Mouse (Mus musculus) layer of hippocampus, postnatal 14 days (tissue): ENCODE measurements around the gene Bcat2. TPM values are rescaled to one million over a fixed set of nuclear protein-coding genes. Genes with fewer than 3 reads are reported as not detected.

ENCODE experiments used
- DNase-seq, 2 experiments: peaks; one replicate each; pipeline ENCODE4 v3.0.0; 2021 to 2022; ENCODE audit warnings: low spot score in 2 of 2, mixed read lengths in 1 of 2
- total RNA-seq, 2 experiments: library from RNA; stranded (reverse); gene quantifications; 2 replicates each; pipeline ENCODE4 v1.2.3; 2021

The Bcat2 gene
- total RNA-seq, 2 experiments from 2014 or later = 21.4 to 27.2 TPM

DNA sequence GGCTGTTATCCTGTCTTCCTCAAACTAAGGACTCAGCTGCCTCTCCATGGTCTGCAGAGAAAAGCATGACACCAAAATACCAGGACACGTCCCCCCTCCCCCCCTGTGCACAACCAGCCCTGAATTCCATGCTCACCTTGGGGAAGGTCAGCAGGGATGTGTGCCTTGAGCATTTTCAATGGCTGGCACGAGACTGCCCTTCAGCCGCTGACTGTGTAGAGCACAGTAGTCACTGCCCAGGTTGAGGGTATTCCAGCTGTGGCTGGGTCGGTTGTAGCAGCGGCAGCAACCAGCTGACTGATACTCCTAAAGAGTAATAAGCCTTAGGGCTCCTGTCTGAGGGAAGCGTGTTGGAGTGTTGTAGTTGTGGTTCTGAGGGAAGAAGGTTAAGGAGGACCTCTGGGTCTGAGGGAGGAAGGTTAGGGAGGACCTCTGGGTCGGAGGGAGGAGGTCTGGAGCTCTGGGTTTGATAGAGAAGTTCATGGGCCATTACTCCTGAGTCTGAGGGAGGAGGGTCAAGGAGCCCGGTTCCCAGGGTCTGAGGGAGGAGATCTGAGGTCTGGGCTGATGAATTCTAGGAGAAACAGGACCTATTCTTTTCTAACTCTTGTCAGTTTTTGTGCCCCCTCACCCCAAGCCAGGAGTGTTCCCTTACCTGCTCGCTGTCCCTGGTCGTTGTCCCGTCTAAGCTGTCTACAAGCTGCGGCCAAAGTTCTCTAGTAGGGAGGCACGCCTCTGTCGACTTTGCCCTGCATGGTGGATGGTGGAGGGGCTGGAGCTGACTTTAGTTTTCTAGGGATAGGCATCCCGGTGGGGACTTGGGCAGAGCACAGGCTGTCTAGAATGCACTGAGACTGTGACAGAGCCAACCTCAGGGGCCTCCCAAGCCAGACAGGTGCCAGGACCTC is 4.8 kb downstream of the Bcat2 start:
- no peak for DNase-seq

DNA sequence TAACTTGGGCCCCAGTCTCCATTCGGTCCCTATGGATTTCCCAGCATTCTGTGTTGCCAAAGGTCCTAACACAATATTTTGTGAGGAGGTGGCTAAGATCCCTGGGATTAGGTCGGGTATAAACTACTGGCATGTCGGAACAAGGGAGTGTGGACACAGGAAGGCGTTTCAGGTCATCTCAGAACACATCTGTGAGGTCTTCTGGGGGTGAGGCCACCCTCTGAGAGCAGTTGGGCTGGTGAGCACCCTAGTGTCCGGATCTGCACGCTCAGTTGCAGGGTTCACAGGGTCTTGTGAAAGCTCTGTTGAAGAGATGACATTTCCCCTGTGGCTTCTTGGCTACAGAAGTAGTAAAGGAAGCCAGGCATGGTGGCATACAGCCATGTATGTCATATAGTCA is 16.0 kb downstream of the Bcat2 start:
- no peak for DNase-seq

DNA sequence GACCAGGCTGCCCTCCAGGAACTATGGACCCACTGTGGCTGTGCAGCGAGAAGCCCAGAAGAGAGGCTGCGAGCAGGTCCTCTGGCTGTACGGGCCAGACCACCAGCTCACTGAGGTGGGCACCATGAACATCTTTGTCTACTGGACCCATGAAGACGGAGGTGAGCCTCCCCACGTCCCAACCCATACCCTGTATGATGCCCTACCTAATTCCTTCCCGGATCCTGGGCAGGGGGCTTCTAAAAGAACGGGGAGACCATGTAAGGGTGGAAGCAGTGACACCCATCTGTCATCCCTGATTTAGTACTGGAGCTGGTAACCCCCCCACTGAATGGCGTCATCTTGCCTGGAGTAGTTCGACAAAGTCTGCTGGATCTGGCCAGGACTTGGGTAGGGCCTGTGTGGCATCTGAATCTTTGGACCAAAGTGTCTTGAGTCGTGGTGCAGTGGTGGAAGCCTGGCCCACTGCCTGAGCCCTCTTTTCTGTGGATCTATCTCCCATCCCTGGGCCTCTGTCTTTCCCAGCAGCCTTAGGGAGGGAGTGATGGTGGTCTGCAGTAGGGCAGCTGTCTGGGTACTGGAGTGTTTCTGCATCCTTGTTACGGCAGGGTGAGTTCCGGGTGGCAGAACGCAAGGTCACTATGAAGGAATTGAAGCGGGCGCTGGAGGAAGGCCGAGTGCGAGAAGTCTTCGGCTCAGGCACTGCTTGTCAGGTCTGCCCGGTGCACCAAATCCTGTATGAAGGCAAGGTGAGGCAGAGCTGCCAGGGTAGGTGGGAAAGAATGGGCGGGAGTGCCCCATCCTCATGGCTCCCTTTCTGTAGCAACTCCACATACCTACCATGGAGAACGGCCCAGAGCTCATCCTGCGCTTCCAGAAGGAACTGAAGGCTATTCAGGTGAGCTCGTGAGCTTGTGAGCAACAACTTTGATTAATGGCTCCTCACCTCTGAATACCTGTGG is 18.0 kb downstream of the Bcat2 start:
- DNase-seq = no peak

DNA sequence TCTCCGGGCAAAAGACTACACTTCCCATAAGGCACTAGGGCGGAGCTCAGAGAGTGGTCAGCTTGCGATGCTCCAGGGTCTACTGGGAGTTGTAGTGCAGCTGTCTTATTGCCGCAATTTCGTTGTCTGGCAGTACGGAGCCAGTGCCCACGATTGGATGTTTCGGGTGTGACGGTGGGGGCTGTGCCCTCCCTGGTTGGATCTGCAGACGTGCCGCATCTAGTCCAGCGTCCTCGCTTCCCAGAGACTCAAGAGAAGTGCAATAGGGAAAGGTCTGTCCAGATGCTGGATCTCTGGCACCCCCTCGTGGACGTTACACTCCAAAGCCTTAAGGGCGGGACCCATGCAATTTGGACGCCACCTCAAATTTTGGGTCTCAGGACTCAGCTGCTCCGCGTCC is 19.2 kb downstream of the Bcat2 start:
- peak; percentile 93 to 98 for DNase-seq

DNA sequence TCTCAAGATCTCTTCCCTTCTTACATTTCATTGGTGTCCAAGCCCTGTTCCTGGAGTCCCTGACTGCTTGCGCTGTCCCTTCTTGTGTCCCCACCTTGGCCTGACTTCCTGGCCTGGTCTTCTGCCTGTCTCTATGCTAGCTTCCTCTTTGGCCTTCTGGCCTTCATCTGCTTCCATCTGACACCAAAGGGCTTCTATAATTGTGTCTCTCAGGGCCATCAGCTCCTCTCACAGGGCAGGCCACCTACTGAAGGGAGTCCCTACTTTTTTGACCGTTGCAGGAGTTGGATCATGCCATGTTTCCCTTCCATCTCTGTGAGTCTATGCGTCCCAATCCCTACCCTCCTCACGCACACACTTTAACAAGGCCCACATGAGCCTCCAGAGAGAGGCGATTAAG is 19.9 kb downstream of the Bcat2 start:
- DNase-seq = no peak

DNA sequence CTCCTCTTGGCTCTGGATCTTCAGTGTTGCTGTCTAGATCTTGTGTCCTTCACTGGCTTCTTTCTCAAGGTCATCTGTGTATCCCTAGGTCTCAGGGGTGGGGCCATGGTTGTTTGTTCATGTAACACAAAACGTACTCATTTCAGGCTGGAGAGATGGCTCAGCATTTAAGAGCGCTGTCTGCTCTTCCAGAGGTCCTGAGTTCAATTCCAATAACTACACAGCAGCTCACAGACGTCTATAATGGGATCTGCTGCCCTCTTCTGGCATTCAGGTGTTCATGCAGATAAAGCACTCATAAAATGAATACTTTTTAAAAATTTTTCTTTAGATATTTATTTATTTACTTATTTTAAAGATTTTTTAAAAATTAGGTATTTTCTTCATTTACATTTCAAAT is 20.9 kb downstream of the Bcat2 start:
- no peak for DNase-seq

DNA sequence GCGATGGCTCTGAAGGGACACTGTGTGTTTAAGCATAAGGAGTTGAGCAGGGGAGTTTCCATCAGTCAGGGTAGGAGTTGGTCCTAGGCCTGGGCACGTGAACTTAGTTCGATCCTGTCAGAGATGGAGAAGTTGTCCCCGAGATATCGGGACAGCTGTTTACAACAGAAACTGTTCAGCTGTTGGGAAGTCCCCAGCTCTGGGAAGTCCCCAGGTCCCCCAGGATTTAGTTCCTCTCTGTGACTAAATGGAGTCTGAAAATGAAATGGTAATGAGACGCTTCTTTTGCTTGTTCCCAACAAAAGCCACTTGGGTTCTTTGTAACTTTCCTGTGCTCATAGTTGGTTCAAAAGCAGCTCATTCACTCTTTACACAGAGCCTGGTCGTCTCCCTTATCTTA is 21.9 kb downstream of the Bcat2 start:
- DNase-seq = no peak

DNA sequence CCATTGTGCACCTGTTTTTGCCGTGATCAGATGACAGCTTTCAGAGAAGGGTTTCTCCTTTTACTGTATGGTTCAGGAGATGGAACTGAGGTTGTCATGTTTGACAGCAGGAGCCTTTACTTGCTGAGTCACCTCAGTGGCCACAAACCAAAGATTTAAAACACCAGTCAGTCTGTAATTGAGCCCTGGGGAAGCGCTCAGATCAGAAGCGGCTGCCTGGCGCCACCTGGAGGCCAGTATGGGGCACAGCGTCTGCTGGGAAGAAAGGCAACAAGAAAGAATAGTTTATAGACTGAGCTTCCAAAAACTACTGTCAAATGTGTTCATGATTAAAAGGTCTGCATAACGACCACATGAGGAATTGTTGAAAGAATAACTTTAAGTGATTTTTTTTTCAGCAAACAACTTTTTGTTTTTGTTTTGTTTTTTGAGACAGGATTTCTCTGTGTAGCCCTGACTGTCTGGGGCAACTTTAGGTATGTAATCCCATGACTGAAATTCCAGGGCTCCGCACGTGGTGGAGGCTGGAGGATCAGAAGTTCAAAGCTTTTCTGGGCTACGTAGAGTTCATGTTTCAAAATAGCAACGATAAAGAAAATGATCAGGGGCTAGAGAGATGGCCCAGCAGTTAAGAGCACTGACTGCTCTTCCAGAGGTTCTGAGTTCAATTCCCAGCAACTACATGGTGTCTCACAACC is 23.3 kb downstream of the Bcat2 start:
- peak; percentile 66 to 80 for DNase-seq

DNA sequence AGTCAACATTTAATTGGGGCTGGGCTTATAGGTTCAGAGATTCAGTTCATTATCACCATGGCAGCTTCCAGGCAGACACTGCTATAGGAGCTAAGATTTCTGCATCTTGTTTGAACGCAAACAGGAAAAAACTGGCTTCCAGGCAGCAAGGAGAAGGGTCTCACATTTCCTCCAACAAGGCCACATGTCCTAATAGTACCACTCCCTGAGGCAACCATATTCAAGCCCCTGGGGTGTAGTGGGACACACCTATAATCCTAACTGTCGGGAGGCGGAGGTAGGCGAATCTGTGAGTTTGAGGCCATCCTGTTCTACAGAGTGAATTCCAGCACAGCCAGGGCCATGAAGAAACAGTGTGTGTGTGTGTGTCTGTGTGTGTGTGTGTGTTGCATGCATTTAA is 25.2 kb downstream of the Bcat2 start:
- DNase-seq = no peak

DNA sequence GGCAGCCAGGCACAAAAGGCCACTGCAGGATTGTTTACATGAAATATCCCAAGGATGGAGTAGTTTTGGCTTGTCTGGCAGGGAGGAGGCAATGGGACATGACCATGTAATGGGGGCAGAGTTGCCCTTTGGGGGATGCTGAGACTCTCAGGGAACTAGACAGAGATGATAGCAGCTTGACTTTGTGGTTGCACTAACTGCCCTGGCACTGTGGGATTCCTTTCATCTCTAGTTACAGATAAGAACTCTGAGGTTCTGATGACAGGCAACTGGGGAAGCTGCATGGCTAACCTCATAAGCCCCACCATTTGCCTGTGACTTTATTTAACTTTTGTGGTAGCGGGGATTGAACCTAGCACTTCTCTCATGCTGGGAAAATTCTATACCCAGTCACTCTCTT is 26.2 kb downstream of the Bcat2 start:
- no peak for DNase-seq

DNA sequence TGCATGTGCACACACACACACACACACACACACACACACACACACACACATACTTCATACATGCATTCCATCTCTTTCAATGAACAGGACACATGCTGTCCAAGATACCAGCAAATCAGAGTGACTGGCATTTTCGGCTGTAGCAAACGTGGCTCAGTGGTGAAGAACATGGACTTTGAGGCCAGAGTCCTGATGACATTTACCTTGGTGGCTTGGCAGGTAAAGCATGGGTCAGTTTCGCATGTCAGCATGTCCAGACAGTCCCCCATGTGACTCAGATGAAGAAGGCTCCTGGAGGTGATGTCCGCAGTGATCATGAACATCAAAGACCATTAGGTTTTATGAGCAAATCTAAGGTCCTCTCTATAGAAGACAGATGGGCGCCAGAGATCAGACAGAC is 27.1 kb downstream of the Bcat2 start:
- no peak for DNase-seq

DNA sequence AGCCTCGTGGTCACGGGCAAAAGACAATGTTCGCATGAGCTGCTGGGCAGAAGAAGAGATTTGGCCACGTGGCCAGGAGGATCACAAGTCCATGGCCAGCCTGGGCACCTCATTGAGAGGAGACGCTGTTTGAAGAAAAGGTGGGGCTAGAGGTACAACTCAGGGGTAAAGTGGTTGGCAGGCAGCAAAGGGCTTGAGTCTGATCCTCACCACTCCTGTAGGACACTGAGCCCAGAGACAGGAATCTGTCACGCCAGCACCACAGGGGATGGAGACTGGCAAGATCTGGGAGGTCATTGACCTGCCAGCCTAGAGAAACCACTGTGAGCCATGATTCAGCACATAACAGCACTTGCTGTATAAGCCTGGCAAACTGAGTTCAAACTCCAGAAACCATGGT is 27.6 kb downstream of the Bcat2 start:
- no peak for DNase-seq

DNA sequence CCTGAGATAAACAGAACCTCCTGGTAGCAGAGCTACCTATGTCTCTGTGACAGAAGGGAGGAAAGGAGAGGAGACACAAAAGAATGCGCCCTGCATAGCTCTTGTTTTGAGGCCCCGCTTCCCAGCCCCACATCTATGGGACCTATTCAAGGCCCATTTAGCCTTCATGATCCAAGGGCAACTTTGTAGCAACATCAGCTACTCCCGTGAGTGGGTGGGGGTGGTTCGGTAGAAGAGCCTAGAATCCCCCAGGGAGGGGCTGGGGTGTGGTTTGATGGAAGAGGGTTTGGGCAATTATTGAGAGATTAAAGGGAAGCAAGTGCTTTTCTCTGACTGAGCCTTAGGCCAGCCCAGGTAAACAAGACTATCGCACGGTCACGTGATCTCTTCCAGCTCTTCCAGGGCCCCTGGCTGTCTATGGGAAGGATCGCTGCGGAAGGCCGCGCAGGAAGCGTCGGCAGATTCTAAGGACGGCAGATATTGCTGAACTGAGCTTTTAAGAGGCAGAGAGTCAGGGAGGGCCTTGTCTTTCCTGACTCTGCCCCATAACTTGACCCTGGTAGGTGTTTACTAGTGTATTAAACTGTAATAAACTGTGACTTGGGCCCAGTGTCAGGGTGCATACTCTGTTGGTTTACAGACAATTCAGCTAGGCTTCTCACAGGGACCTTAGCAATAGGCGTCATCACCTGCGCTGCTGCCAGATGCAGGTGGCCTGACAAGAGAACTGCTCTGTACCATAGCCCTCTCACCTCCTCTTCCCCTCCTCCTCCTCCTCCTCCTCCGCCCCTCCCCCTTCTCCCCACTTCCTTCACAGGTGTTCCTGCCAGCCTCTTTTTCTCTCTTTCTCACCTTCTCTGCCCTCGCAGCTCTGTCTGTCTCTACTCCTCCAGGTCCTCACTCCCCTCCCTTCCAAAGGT is 29.3 kb downstream of the Bcat2 start:
- DNase-seq = no peak

DNA sequence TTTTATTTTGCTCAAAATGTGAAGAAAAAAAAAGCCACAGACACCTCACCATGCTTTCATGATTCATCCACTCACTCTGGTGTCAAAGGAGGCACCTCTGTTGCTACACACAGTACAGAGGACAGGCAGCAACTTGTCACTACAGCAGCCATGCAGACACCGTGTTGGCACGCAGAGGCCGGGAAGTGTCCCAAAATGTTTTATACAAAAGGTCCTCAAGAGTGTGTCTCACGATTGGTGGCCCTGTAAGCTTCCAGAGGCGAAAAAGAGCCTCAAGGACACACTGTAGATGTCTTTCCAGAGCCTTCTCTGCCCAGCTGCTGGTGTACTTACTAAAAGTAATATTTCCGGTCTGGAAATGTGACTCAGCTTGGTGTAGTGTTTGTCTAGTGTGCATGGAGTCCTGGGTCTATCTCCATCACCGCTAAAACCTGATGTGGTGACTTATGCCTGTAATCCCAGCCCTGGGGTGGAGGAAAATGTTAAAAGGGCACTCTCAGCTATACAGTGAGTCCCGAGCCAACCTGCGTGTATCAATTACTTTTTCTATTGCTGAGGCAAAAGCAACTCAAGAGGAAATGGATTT is 35.8 kb downstream of the Bcat2 start:
- DNase-seq = no peak

DNA sequence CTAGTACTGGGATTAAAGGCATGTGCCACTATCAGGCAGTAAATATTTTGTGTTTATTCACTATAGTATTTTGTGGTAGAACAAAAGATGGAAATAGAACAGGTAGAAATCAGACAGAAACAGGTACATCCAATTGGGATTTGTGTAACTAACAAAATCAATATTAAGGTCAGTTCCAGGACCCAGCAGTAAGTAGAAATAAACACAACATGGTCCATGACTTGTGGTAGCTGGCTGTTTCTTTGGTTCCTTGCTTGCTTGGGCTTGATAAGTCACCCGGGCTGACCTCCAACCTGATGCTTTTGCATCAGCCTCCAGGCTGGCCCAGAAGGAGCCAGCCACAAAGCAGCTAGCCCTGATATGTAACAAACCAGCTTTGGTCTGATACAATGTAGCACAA is 39.6 kb downstream of the Bcat2 start:
- no peak for DNase-seq

DNA sequence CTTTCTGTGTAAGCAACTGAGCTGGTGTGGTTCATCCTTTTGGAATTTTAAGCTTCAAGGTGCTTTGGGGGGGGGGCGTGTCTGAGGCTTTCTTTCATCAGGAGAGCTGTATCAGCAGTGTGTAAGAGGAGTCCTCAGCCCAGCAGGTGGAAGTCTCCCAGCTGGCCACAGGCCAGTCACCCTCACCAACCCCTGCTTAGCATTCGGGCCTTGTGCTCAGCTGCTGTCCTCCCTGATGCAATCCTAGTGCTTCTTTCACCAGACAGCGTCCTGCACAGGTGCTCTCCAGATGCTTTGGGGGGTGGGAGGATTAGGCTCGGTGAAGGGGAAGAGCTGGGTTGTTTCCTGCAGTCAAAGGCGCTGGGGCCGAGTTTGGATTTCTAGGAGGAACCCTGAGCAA is 46.3 kb downstream of the Bcat2 start:
- DNase-seq = no peak

DNA sequence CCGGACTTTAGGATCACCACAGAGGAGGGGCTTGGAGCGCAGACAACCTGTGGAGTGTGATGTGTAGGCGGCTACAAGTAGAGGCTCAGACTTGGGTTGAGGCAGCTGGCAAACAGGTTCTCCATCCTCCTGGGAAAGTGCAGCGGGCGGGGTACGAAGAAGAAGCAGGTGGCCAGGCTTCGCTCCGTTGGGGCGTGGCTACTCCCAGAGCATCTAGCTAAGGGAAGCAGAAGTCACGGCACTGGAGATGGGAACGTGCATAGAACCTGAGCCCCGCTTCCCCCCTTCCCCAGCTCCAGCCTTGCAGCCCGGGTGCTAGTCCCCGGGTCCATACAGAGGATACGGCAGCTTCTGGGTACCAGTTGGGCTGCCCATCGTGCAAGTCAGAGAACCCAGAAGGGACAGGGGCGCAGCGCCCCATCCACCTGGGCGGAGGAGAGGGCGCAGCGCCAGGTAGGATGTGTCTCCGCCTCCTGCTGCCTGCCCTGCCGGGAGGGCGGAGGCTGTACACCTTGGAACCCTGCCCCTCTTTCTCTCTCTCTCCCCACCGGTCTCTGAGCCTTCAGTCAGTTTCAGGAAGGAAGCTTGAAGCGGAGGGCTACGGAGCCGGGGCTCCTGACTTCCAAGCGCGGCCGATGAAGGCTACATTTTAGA is 47.2 kb downstream of the Bcat2 start, which contains the start of gene Fut1:
TSS of gene Fut1 (plus strand) at position 248 of the 654 bp plus-strand sequence.
- no peak for DNase-seq

DNA sequence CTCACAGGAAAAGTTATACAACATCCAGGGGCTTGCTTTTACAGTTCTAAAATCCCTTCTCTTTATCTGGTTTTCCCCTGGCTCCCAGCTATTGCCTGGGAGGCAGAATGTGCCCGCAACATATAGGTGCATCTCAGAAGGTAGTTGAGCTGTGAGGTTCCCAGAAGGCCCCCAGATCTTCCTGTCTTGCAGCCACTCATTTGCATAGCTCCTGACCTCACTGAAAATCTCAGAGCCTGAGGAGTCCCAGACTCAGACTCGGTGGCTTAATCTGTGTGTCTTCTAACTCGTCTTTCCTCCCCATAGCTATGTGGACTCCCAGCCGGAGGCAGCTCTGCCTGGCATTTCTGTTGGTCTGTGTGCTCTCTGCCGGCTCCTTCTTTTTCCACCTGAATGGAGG is 48.4 kb downstream of the Bcat2 start:
- DNase-seq = no peak

DNA sequence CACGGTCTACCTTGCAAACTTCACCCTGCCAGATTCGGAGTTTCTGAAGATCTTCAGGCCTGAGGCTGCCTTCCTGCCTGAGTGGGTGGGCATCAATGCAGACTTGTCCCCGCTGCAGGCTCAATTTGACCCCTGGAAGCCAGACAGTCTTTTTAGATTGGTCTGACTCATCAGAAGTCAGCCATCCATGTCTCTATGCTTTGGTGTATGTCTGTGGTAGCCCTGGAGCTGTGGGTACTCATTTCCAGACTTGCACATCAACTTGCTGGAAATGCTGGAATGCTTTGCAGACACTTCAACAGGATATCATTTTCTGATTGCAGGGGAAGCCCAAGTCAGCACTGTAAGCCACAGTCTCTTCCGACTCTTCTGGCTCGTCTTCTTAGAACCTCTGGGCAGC is 49.6 kb downstream of the Bcat2 start:
- no peak for DNase-seq
